ENCODE assay signal across 16 mouse cellular contexts in genomic region chr12:10016710-10017581, GRCm38 (mm10).
A peak's percentile ranks its signal among the peaks of the same experiment; 100 is the strongest.
DNase-seq lines count a peak whose midpoint lies in the region; ATAC-seq and TF ChIP-seq lines count a peak whose summit lies in the region.
"Had no signal": no experiment of that assay in that cellular context is flagged by ENCODE, and none has a peak within 500 bp of the region (broad histone marks: within the 10 kb centered on the region; RNA-seq: fewer than 3 reads in every experiment).

No protein-coding gene starts in this region.

- peak overlapping the region; percentile 13; the same call in 1 of the 2 replicates for H3K4me3 ChIP-seq in gastrocnemius, adult 2 months
- H3K4me3 ChIP-seq in lung, embryonic 15.5 days, result no peak overlapping the region
- no peak overlapping the region for H3K4me3 ChIP-seq in ES-E14 (ENCODE audit: insufficient read depth in 1 of 2, low read depth in 1 of 2, low read length in 2 of 2, poor library complexity in 1 of 2, severe bottlenecking in 1 of 2)
- H3K4me3 ChIP-seq: forebrain, embryonic 15.5 days; hindbrain, embryonic 12.5 days; limb, embryonic 15.5 days; midbrain, embryonic 10.5 days; neural tube, embryonic 12.5 days had no signal

- H3K4me2 ChIP-seq in lung, embryonic 15.5 days, result no peak overlapping the region
- H3K4me2 ChIP-seq: forebrain, embryonic 15.5 days; hindbrain, embryonic 12.5 days; limb, embryonic 15.5 days; neural tube, embryonic 12.5 days had no signal

- no peak for TF ChIP-seq CTCF in gastrocnemius, adult 2 months (IDR thresholded peaks at IDR 0.05)

- ATAC-seq in lung, embryonic 15.5 days (ENCODE audit: borderline replicate concordance, extremely low read depth, low FRiP score, low TSS enrichment), result peak; percentile 81; the same call in 1 of the 2 replicates
- no peak for ATAC-seq in frontal cortex, adult (ENCODE audit: low TSS enrichment)
- ATAC-seq: forebrain, embryonic 15.5 days had no signal

- H3K9ac ChIP-seq in lung, embryonic 15.5 days, result no peak overlapping the region
- H3K9ac ChIP-seq in ES-E14 (ENCODE audit: insufficient read depth, low read depth, low read length, poor library complexity, severe bottlenecking), result no peak overlapping the region
- H3K9ac ChIP-seq: forebrain, embryonic 15.5 days; hindbrain, embryonic 12.5 days; limb, embryonic 15.5 days; neural tube, embryonic 12.5 days had no signal

- 43% methylated on average over 15 of the region's 15 CpGs for WGBS in lung, embryonic 15.5 days

- no peak overlapping the region for H3K27ac ChIP-seq in gastrocnemius, adult 2 months
- no peak overlapping the region for H3K27ac ChIP-seq in lung, embryonic 15.5 days
- H3K27ac ChIP-seq in ES-E14 (ENCODE audit: insufficient read depth, low read depth, low read length, poor library complexity, severe bottlenecking), result no peak overlapping the region
- H3K27ac ChIP-seq: forebrain, embryonic 15.5 days; hindbrain, embryonic 12.5 days; limb, embryonic 15.5 days; midbrain, embryonic 10.5 days; neural tube, embryonic 12.5 days had no signal

- no peaks in the 10 kb centered on the region for H3K9me3 ChIP-seq in lung, embryonic 15.5 days
- no peaks in the 10 kb centered on the region for H3K9me3 ChIP-seq in ES-E14 (ENCODE audit: control insufficient read depth, insufficient read depth, low read depth, low read length)
- H3K9me3 ChIP-seq: forebrain, embryonic 15.5 days; hindbrain, embryonic 12.5 days; limb, embryonic 15.5 days; midbrain, embryonic 10.5 days; neural tube, embryonic 12.5 days had no signal

- no peaks in the 10 kb centered on the region for H3K27me3 ChIP-seq in lung, embryonic 15.5 days
- H3K27me3 ChIP-seq: forebrain, embryonic 15.5 days; hindbrain, embryonic 12.5 days; limb, embryonic 15.5 days; neural tube, embryonic 12.5 days had no signal

- in situ Hi-C loops in ES-E14 (cut with MboI; ENCODE audit: low sequenced_read_pairs in 2 of 2, unreplicated experiment in 2 of 2), result no loop called here

- H3K36me3 ChIP-seq in lung, embryonic 15.5 days, result no peaks in the 10 kb centered on the region
- H3K36me3 ChIP-seq in ES-E14 (ENCODE audit: control insufficient read depth, insufficient read depth, low read length, poor library complexity, severe bottlenecking), result no peaks in the 10 kb centered on the region
- H3K36me3 ChIP-seq: forebrain, embryonic 15.5 days; hindbrain, embryonic 12.5 days; limb, embryonic 15.5 days; midbrain, embryonic 10.5 days; neural tube, embryonic 12.5 days had no signal

- intact Hi-C loops in gastrocnemius, adult 2 months (cut with DNase I), result no loop called here
- intact Hi-C loops in gastrocnemius, postnatal 14 days (cut with DNase I; ENCODE audit: low total_unique reads), result no loop called here

- DNase-seq in gastrocnemius, adult 2 months, result no peak
- DNase-seq in gastrocnemius, postnatal 14 days, result no peak
- no peak for DNase-seq in lung, adult 18-20 months
- no peak for DNase-seq in ES-E14 (ENCODE audit: low read depth, low spot score)
- peak; percentile 5 to 36 for DNase-seq in lung, postnatal 4 days
- DNase-seq in spleen, adult 12 weeks (ENCODE audit: low spot score), result no peak
- DNase-seq: cerebellum, adult 9-10 months; gastrocnemius, postnatal 10 days; kidney, adult 11 months had no signal

- H3K4me1 ChIP-seq in lung, embryonic 15.5 days, result 0 out of 2 replicates have a peak, but pooled peaks cover 2% of the 10 kb centered on the region
- H3K4me1 ChIP-seq in ES-E14 (ENCODE audit: control insufficient read depth in 2 of 2, insufficient read depth in 2 of 2, low read length in 2 of 2, poor library complexity in 1 of 2), result no peaks in the 10 kb centered on the region
- H3K4me1 ChIP-seq: forebrain, embryonic 15.5 days; hindbrain, embryonic 12.5 days; limb, embryonic 15.5 days; midbrain, embryonic 10.5 days; neural tube, embryonic 12.5 days had no signal

TF ChIP-seq in ES-E14, 5 proteins besides CTCF, POLR2A, EP300 and RAD21:
- 0 out of 2 replicates have a peak, but pooled peaks have one; percentile 47 for TF ChIP-seq MAFK (IDR thresholded peaks at IDR 0.05; ENCODE audit: insufficient read depth, low read depth, low read length)
- TF ChIP-seq CHD2 (IDR thresholded peaks at IDR 0.05; ENCODE audit: low read depth, low read length), result no peak

Comparison
In these comparisons a context has a peak if more than half of its experiments do, and no peak if none do; other contexts are left out.
1. DNase-seq: peak in lung, postnatal 4 days (2 of 2); none in gastrocnemius, adult 2 months (single experiment), gastrocnemius, postnatal 14 days (single experiment), lung, adult 18-20 months (0 of 2), ES-E14 (single experiment) and spleen, adult 12 weeks (single experiment).